Mouse (Mus musculus) testis, adult 2 months (tissue): ENCODE data around the gene Mad1l1.

ENCODE experiments used
- CTCF ChIP-seq: fragments of 200-500 bp; IDR thresholded peaks from 2 replicates; pipeline ENCODE4 v1.5.1; 2012; ENCODE audit warnings: low read depth, mild to moderate bottlenecking, inconsistent platforms, low read length, moderate library complexity; ENCODE audit not compliant: control insufficient read depth, insufficient read depth, insufficient replicate concordance
- POLR2A ChIP-seq: fragments of 200-500 bp; IDR thresholded peaks from 2 replicates; pipeline ENCODE4 v1.6.1; 2012; ENCODE audit warnings: low read depth, mild to moderate bottlenecking, inconsistent platforms, low read length, moderate library complexity; ENCODE audit not compliant: control insufficient read depth

DNA sequence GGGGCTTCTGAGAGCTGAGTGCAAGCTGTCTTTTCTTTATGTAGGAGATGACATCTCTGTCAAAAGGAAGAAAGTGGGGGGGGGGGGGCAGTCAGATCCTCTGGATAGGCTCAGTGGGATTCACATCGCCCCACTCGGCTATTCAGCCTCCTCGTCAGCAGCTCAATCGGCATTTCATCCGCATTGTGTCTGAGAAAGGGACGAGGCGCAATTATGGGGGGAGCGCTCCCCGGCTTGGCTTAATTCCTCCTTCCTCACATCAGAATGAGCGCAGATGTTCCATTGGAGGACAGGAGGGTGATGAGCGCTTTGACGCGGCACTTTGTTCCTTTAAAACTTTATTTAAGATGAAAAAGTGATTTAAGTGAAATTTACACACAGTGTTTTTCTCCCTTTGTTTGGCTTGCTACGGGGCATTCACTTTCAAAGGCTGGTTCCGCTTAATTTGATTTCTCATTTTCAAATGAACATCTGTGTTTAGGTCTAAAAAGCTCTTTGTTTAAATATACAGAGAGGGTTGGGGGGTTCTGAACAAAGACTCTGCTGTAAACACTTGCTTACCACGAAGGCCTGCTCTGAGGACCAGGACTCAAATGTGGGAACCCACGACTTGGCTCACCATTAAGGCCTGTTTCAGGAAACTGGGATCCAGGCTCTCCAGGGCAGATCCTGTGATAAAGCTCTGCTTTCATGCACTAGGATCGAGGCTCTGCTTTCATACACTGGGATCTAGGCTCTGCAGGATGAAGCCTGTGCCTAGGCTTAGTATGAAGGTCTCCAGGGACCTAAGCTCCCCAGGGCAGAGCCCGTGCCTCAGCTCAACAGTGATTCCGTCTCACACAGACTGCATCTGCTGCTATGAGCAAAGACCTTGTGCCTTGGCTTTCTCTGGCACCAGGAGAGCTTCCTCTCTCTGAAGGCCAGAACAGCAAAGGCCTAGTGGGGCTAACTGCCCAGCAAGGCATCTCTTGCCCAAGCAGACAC, 98.0 kb downstream of the Mad1l1 start:
- TF ChIP-seq CTCF (no peak), POLR2A (no peak)
